Mouse (Mus musculus): ENCODE data around the gene Smyd5. TPM values are rescaled to one million over a fixed set of nuclear protein-coding genes. Genes with fewer than 3 reads are reported as not detected.
A peak's percentile ranks its signal among the peaks of the same experiment; 100 is the strongest.

Gene Smyd5
- polyA plus RNA-seq (2015; fragmentation: Nextera tagmentation; extraction: Ambion mirVana), result 81.4 and 82.8 TPM in 2 replicates

- Histone ChIP-seq H3K9ac (ENCODE audit: low read depth, low read length) (peak within 1 kb of the TSS; percentile 80), H3K9me3 (ENCODE audit: control insufficient read depth, low read length) (no peaks in the 10 kb centered on the region), H3K4me1 (ENCODE audit: control insufficient read depth, insufficient read depth, low read depth, low read length) (peaks cover 5% of the 10 kb centered on the region), H3K4me3 (ENCODE audit: low read length) (peak within 1 kb of the TSS; percentile 97), H3K27ac (ENCODE audit: low read depth, low read length) (peak within 1 kb of the TSS; percentile 35; the same call in 1 of the 2 replicates), H3K36me3 (ENCODE audit: control insufficient read depth, insufficient read depth, low read length) (no peaks in the 10 kb centered on the region), H3K27me3 (replicated peaks; ENCODE audit: control insufficient read depth, insufficient read depth, low read length) (no peaks in the 10 kb centered on the region; the same call in 1 of the 2 replicates), H3K4me2 (ENCODE audit: low read length) (peak within 1 kb of the TSS; percentile 88)
- ATAC-seq, result peak; percentile 89
- WGBS, result under 1% methylated on average over 38 of the region's 39 CpGs
Measured at GRCm38 (mm10) chr6:85431842-85432431, at the start of gene Smyd5. TSS of gene Smyd5 (plus strand) at chr6:85431989.

GRCm38 (mm10) chr6:85382791-85383190 lies 49.0 kb upstream of the Smyd5 start:
- H3K9me3 ChIP-seq (ENCODE audit: control insufficient read depth, low read length), result no peaks in the 10 kb centered on the region
- no peak overlapping the region for H3K9ac ChIP-seq (ENCODE audit: low read depth, low read length)
- H3K4me3 ChIP-seq (ENCODE audit: low read length), result no peak overlapping the region
- no peaks in the 10 kb centered on the region for H3K27me3 ChIP-seq (replicated peaks; ENCODE audit: control insufficient read depth, insufficient read depth, low read length)
- H3K36me3 ChIP-seq (ENCODE audit: control insufficient read depth, insufficient read depth, low read length), result no peaks in the 10 kb centered on the region
- no peak overlapping the region for H3K4me2 ChIP-seq (ENCODE audit: low read length)
- 87% methylated on average over 2 of the region's 2 CpGs for WGBS
- ATAC-seq, result no peak
- H3K4me1 ChIP-seq (ENCODE audit: control insufficient read depth, insufficient read depth, low read depth, low read length), result no peaks in the 10 kb centered on the region
- no peak overlapping the region for H3K27ac ChIP-seq (ENCODE audit: low read depth, low read length)

- Histone ChIP-seq H3K4me2 (ENCODE audit: low read length) (no peak overlapping the region), H3K36me3 (ENCODE audit: control insufficient read depth, insufficient read depth, low read length) (no peaks in the 10 kb centered on the region), H3K27ac (ENCODE audit: low read depth, low read length) (no peak overlapping the region), H3K9ac (ENCODE audit: low read depth, low read length) (no peak overlapping the region), H3K4me3 (ENCODE audit: low read length) (no peak overlapping the region), H3K4me1 (ENCODE audit: control insufficient read depth, insufficient read depth, low read depth, low read length) (no peaks in the 10 kb centered on the region), H3K9me3 (ENCODE audit: control insufficient read depth, low read length) (no peaks in the 10 kb centered on the region), H3K27me3 (replicated peaks; ENCODE audit: control insufficient read depth, insufficient read depth, low read length) (no peaks in the 10 kb centered on the region)
- 85% methylated on average over 5 of the region's 5 CpGs for WGBS
- ATAC-seq, result no peak
Measured at GRCm38 (mm10) chr6:85388608-85389007, 43.2 kb upstream of the Smyd5 start.

GRCm38 (mm10) chr6:85391803-85392202 lies 40.0 kb upstream of the Smyd5 start:
- H3K9ac ChIP-seq (ENCODE audit: low read depth, low read length), result no peak overlapping the region
- H3K4me1 ChIP-seq (ENCODE audit: control insufficient read depth, insufficient read depth, low read depth, low read length), result no peaks in the 10 kb centered on the region
- no peaks in the 10 kb centered on the region for H3K9me3 ChIP-seq (ENCODE audit: control insufficient read depth, low read length)
- H3K27me3 ChIP-seq (replicated peaks; ENCODE audit: control insufficient read depth, insufficient read depth, low read length), result no peaks in the 10 kb centered on the region
- H3K4me2 ChIP-seq (ENCODE audit: low read length), result no peak overlapping the region
- H3K36me3 ChIP-seq (ENCODE audit: control insufficient read depth, insufficient read depth, low read length), result no peaks in the 10 kb centered on the region
- H3K4me3 ChIP-seq (ENCODE audit: low read length), result no peak overlapping the region
- H3K27ac ChIP-seq (ENCODE audit: low read depth, low read length), result no peak overlapping the region
- no peak for ATAC-seq
- WGBS, result 34% methylated on average over 7 of the region's 7 CpGs

GRCm38 (mm10) chr6:85395360-85395759 lies 36.4 kb upstream of the Smyd5 start:
- H3K36me3 ChIP-seq (ENCODE audit: control insufficient read depth, insufficient read depth, low read length), result no peaks in the 10 kb centered on the region
- H3K27me3 ChIP-seq (replicated peaks; ENCODE audit: control insufficient read depth, insufficient read depth, low read length), result no peaks in the 10 kb centered on the region
- H3K9ac ChIP-seq (ENCODE audit: low read depth, low read length), result no peak overlapping the region
- no peak overlapping the region for H3K4me3 ChIP-seq (ENCODE audit: low read length)
- no peaks in the 10 kb centered on the region for H3K4me1 ChIP-seq (ENCODE audit: control insufficient read depth, insufficient read depth, low read depth, low read length)
- H3K27ac ChIP-seq (ENCODE audit: low read depth, low read length), result no peak overlapping the region
- WGBS, result 75% methylated on average over 2 of the region's 2 CpGs
- no peaks in the 10 kb centered on the region for H3K9me3 ChIP-seq (ENCODE audit: control insufficient read depth, low read length)
- H3K4me2 ChIP-seq (ENCODE audit: low read length), result no peak overlapping the region
- ATAC-seq, result no peak

- Histone ChIP-seq H3K4me3 (ENCODE audit: low read length) (no peak overlapping the region), H3K4me2 (ENCODE audit: low read length) (no peak overlapping the region), H3K9me3 (ENCODE audit: control insufficient read depth, low read length) (no peaks in the 10 kb centered on the region), H3K27me3 (replicated peaks; ENCODE audit: control insufficient read depth, insufficient read depth, low read length) (no peaks in the 10 kb centered on the region), H3K4me1 (ENCODE audit: control insufficient read depth, insufficient read depth, low read depth, low read length) (no peaks in the 10 kb centered on the region), H3K36me3 (ENCODE audit: control insufficient read depth, insufficient read depth, low read length) (no peaks in the 10 kb centered on the region), H3K27ac (ENCODE audit: low read depth, low read length) (no peak overlapping the region), H3K9ac (ENCODE audit: low read depth, low read length) (no peak overlapping the region)
- 26% methylated on average over 1 of the region's 1 CpGs for WGBS
- ATAC-seq, result no peak
Measured at GRCm38 (mm10) chr6:85397165-85397564, 34.6 kb upstream of the Smyd5 start.

GRCm38 (mm10) chr6:85399715-85400114 lies 32.1 kb upstream of the Smyd5 start:
- H3K4me1 ChIP-seq (ENCODE audit: control insufficient read depth, insufficient read depth, low read depth, low read length), result no peaks in the 10 kb centered on the region
- WGBS, result 34% methylated on average over 5 of the region's 5 CpGs
- 0 out of 2 replicates have a peak, but pooled peaks have one; percentile 30 for ATAC-seq
- no peaks in the 10 kb centered on the region for H3K27me3 ChIP-seq (replicated peaks; ENCODE audit: control insufficient read depth, insufficient read depth, low read length)
- H3K4me3 ChIP-seq (ENCODE audit: low read length), result no peak overlapping the region
- no peaks in the 10 kb centered on the region for H3K9me3 ChIP-seq (ENCODE audit: control insufficient read depth, low read length)
- no peak overlapping the region for H3K27ac ChIP-seq (ENCODE audit: low read depth, low read length)
- H3K9ac ChIP-seq (ENCODE audit: low read depth, low read length), result no peak overlapping the region
- no peak overlapping the region for H3K4me2 ChIP-seq (ENCODE audit: low read length)
- H3K36me3 ChIP-seq (ENCODE audit: control insufficient read depth, insufficient read depth, low read length), result no peaks in the 10 kb centered on the region

- H3K9me3 ChIP-seq (ENCODE audit: control insufficient read depth, low read length), result no peaks in the 10 kb centered on the region
- H3K27me3 ChIP-seq (replicated peaks; ENCODE audit: control insufficient read depth, insufficient read depth, low read length), result peaks cover 2% of the 10 kb centered on the region; the same call in 1 of the 2 replicates
- H3K27ac ChIP-seq (ENCODE audit: low read depth, low read length), result no peak overlapping the region
- H3K4me3 ChIP-seq (ENCODE audit: low read length), result no peak overlapping the region
- 54% methylated on average over 2 of the region's 2 CpGs for WGBS
- no peak overlapping the region for H3K4me2 ChIP-seq (ENCODE audit: low read length)
- H3K9ac ChIP-seq (ENCODE audit: low read depth, low read length), result no peak overlapping the region
- H3K36me3 ChIP-seq (ENCODE audit: control insufficient read depth, insufficient read depth, low read length), result no peaks in the 10 kb centered on the region
- no peaks in the 10 kb centered on the region for H3K4me1 ChIP-seq (ENCODE audit: control insufficient read depth, insufficient read depth, low read depth, low read length)
- ATAC-seq, result no peak
Measured at GRCm38 (mm10) chr6:85402613-85403012, 29.2 kb upstream of the Smyd5 start.

- 62% methylated on average over 10 of the region's 10 CpGs for WGBS
Measured at GRCm38 (mm10) chr6:85403039-85403438, 28.8 kb upstream of the Smyd5 start.

More at GRCm38 (mm10) chr6:85403039-85403438, 28.8 kb upstream of the Smyd5 start:
- Histone ChIP-seq H3K27me3 (replicated peaks; ENCODE audit: control insufficient read depth, insufficient read depth, low read length) (peaks cover 6% of the 10 kb centered on the region), H3K27ac (ENCODE audit: low read depth, low read length) (no peak overlapping the region), H3K4me2 (ENCODE audit: low read length) (no peak overlapping the region), H3K4me1 (ENCODE audit: control insufficient read depth, insufficient read depth, low read depth, low read length) (no peaks in the 10 kb centered on the region), H3K9me3 (ENCODE audit: control insufficient read depth, low read length) (no peaks in the 10 kb centered on the region), H3K4me3 (ENCODE audit: low read length) (no peak overlapping the region), H3K36me3 (ENCODE audit: control insufficient read depth, insufficient read depth, low read length) (no peaks in the 10 kb centered on the region), H3K9ac (ENCODE audit: low read depth, low read length) (no peak overlapping the region)
- no peak for ATAC-seq
